Mouse (Mus musculus) thymus, adult 18-20 months (tissue): ENCODE measurements at regions not wholly inside any gene's neighbourhood (a gene's known extent, or its start where the extent isn't known, plus 50 kb on each side); places are given as distances from the start of the nearest gene placed in this dataset.

Experiments used
- DNase-seq, 2 experiments: peaks; one replicate each; pipeline ENCODE4 v3.0.0; 2022; ENCODE audit warnings: mixed read lengths in 2 of 2

DNA sequence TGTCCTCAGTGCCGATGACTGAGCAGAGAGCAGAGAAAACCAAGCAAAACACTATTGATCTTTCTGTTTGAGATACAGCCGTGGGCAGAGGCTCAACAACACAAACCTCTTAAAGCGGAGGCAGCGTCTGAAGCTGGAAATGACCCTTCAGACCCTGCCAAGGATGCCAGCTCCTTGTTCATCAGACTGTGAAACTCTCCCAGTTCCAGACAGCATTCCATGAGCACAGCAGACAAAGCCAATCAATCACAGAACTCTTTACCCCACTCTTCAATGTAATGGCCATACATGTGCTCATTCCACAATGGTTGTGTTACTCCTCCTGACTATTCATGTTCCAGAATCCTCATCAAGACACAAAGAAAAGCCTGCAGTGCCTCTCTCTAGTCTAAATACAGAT lies 73.5 kb downstream of the Tmem114 start:
- DNase-seq, result no peak

GRCm38 (mm10) chr16:8349148-8349547 lies 75.8 kb downstream of the Tmem114 start:
- DNase-seq, result no peak

DNA sequence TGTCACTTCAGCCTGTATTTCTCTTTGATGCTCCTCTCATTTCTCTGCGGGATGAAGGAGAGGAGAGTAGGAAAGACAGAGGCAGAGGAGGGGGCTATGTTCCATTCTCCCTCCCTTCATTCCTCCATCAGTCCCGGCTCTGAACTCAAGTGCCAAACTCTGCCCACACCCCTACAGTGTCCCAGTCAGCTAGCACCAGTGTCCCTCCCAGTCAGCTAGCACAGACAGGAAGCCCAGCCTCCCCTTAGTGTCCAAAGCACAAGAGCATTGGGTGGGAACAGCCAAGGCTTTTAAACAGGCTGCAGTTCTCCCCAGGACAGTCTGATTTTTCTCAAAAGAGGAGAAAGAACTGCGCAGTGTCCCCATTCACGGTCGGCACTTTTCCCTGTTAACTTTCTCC lies 76.3 kb downstream of the Tmem114 start:
- no peak for DNase-seq

DNA sequence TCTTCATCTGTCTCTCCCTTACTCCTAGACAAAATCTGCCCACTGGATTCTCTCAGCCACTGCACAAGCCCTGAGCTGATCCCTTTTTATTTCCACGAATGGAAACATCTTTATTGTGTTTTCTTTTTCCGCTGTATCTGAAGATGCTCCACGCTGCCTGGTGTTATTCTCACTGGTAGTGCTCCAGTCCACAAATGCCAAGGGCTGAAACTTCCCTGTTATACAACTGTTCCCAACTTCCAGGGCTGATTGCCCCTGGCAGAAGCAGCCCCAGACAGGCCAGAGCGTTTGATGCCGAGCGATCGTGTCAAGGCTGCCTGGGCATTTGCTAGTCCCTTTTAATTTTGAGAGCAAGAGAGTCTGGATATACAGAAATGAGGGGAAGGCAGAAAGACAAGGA lies 79.7 kb downstream of the Tmem114 start:
- DNase-seq, result no peak

DNA sequence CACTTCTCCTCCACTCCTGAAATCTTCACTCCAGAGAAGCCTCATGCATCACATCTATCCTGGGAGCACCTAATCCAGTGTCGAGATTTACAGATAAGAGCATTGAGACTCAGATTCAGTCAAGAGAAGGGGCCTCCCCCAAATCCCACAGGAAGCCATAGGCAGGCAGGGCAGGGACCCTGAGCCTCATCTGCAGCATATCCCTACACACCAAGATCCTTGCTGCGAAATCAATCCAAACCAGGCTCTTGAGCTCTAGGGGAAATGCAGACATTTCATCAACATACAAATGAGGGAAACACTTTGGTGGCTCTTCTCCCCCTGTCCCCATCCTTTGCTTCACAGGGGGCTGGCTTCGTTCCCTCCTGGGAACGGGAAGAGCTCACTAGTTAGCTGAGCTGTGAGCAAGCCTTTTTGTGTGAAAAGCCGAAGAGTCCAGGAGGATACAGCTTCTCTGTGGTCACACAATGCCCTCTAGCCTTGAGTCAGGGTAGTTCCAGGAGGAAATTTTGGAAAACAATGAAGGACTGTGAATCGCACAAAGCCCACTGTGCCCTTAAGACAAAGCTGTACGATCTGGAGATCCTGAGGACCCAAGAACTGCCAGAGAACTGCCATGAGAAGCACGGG lies 91.7 kb downstream of the Tmem114 start:
- DNase-seq, result no peak

DNA sequence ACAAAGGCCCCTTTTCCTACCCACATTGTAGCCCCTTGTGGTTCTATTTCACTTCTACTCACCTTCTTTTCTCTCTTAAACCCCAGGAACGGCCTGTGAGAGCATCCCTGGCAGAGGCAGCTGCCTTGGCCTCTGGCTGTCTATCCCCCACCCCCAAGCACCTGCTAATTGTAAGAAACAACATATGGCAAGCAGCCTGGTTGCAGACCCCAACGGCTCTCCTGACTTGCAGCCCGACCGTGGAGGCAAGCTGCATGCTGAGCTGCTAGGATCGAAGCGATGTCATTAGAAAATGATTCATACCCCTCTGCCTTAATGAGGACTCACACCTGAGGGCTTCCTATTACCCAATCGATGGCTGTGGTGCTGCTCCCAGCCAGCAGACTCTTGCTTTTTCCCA lies 112.9 kb downstream of the Tmem114 start:
- no peak for DNase-seq

DNA sequence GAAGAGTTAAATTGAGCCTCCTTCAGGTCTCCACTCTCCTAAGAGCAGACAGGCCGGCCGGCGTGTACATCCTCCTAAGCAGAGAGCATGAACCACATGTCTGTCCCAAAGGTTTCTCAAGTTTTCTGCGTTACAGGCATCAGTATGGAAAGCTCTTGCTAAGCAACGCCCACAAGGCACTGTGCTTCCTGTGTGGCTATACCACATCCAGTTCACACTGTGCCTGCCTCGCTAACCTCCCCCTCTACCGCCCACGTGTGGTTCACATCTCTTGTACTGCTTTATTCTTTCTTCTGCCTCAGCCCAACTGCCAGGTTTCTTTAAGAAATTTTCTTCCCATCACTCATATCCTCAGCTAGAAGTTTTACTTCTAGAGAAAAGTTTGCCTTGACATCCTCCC lies 118.5 kb downstream of the Tmem114 start:
- peak; percentile 31 to 64 for DNase-seq
